Mouse (Mus musculus) frontal cortex, postnatal 36 days (tissue): Measurements from ENCODE around the gene Capza2.

Experiments used
- DNase-seq, 2 experiments: peaks; one replicate each; pipeline ENCODE4 v3.0.0; 2022; ENCODE audit warnings: low spot score in 2 of 2

Gene Capza2

DNA sequence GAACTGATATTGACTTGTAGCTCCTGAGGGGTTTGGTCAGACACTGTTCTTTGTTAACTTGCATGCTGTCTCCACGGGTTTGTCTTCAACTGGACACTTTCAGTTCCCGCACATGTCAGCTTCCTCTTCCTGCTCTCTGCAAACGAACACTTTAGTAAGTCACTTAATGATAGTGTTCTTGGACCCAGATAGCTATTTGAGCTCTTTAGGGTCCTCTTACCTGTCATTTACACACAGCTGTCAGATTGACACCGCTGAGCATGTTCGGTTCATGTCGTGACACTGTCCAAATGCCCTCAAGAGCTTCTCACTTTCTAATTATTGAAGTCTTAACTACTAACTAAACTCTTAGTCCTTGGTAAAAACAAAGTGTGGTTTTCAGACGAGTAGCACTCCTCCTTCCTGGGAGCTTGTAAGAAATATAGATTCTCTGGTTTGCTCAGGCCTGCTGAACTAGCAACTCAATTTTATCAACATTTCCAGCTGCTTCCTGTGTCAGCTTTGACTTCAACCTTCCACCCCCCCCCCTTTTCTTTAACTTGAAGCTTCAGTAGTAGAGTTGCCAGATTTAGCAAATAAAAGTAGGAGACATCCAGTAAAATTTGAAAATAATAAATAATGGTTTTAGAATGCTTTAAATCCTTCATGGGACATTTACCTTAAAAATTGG, at the start of gene Capza2:
Gene Capza2, plus strand, starts transcription at position 620 of the 670 bp plus-strand sequence.
- no peak for DNase-seq

- DNase-seq = peak; percentile 85 to 86
These were observed 46.7 kb upstream of the Capza2 start for GRCm38 (mm10) chr6:17589049-17589952.

- no peak for DNase-seq
These were observed 45.9 kb upstream of the Capza2 start for GRCm38 (mm10) chr6:17589953-17590627.

DNA sequence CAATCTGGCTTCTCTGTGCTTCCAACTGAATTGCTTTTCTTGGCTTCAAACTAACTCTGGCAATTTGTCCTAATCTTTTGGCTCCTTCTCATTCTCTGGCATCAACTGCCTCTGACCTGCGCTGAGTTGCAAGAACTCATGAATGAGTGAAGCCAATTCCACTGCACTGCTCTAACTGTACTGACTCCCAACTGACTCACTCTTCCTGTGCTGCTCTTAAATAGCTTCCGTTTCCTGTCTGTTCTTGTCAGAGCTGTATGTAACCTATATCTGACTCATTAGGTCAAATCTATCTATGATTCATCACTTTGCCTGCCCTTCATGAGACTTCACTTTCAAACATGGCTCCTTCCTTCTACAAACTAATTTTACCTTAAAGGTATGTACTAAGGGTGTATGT, 42.1 kb upstream of the Capza2 start:
- DNase-seq = no peak

DNA sequence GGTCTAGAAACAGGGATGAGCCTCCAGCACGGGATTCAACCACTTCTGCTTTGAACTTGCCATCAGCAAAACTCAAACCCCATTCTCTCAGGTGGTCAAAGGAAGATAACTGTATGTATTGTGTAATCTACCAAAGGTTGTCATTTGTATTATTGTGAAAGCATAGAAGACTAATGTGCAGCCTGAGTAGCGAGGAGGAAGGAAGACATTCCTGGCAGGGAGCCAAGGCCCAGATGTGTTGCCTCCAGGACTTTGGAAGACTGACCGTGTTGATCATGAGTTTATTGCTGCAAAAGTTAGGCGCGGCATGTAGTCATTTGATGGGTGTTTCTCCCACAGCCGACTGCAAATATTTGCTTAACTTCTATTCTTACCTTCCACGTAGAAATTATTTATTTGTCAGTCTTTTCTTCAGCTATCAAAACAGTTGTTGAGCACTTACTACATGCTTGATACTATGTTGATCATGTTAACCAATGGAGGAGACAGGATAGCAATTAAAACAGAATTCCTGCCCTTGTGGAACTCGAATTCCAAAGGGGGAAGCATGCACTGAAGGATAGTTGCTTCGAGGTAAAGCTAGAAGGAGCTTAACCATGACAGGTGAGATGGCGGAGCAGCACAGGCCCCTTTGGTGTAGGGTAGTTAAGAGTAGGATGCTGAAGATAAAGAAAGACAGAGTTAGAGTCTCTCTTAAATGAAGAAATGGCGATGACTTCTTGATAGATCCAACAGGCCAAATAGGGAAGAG, 40.1 kb upstream of the Capza2 start:
- no peak for DNase-seq

GRCm38 (mm10) chr6:17599373-17599772, 36.7 kb upstream of the Capza2 start:
- no peak for DNase-seq

- DNase-seq = no peak
These were observed 34.5 kb upstream of the Capza2 start for GRCm38 (mm10) chr6:17601526-17601925.

DNA sequence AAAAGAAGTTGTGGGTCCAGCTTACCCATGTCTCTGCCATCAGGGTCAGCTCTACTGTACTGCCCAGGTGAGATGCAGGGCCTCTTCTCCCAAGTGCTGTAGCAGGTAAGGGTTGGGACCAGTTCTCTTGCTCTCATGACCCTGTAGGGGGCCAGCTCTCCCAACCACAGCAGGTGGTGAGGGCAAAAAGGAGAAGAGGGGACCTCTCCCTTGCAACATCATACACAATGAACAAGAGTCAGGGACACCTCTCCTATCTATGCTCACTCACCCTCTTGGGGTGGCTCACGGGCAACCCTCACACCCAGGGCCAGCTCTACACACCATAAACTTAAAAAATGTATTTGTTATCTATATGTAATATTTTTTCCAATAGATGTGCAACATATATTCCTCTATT, 29.1 kb upstream of the Capza2 start:
- no peak for DNase-seq

DNA sequence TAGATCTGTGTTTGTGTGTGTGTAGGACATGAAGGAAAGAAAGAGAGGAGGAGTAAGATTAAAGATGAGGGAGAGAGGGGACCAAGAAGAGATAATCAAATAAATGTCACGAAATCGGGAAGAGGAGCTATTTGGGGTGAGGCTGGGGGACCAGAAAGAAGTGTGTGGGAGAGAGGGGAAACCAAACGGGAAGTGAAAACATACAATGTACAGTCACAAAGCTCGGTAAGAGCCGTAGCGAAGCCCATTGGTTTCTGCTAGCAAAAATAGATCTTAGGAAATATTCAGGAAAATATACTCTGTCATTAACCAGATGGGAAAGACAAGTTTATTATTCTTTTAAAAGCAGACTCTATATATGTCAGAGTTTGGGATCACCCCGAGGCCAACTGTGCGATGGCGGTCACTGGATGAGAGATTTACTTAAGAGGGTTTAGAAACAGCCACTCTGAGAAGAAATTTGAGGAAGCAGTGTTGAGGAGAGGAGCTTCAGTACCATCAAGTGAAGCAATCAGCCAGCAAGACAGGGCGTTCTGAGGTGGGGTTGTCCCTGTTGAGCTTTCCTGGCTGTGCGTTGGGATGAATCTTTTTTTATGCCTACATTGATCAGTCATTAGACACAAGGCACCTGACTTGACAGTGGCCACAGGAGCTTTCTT, 24.6 kb upstream of the Capza2 start:
- DNase-seq = no peak

DNA sequence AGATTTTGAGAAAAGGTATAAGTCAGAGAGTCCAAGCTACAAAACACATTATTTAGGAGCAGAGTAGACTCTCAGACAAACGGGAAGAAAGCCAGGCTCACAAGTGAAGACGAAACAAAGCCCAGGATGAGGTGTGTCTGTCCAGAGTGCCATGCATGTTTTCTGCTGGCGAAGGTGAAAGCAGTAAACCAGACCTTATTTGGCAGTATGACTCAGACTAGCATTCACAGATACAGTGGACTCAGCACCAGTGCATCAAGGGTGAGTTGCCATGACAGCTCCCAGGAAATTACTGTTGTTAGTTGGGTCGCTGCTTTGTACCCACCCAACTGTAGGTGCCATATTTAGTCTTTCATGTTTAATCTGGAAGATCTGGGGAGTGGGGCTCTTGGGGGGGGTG, 23.4 kb upstream of the Capza2 start:
- DNase-seq = no peak

- peak in 1 of 2 experiments; percentile 15 for DNase-seq
These were observed 15.2 kb upstream of the Capza2 start for GRCm38 (mm10) chr6:17620823-17621222.

DNA sequence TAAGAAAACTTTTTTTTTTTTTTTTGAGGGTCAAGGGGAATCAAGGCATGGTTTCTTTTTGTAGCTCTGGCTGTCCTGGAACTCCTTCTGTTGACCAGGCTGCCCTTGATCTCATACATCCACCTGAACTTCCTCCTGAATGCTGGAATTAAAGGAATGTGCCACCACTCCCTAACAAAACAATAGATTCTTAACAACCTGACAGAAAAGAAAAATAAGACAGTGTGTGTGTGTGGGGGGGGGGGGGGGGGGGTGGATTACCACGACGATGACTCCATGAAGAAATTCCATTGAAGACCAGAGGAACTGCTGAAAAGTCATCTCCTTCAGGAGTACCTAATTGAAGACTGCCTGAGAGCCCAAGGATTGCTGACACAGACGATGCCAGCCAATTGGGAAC, 14.6 kb upstream of the Capza2 start:
- DNase-seq = no peak

- DNase-seq = peak; percentile 39 to 54
These were observed 7.2 kb upstream of the Capza2 start for GRCm38 (mm10) chr6:17628701-17629455.

DNA sequence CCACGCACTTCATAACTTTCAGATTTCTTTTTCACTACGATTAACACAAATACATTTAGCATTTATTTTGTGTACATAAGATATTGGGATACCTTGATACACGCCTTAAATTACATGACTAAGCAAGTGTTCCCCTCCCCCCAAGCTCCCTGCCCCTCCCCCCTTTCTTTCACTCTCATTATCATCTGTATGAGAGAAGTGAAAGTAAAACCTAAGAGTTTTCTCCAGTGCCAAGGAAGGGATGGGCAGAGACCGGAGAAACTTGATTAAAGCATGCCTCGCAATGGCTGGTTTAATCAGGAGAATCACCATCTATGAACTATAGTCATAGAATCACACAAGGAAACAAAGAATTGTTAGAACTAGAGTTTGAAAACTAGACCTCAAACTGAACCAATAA, 6.3 kb upstream of the Capza2 start:
- no peak for DNase-seq

DNA sequence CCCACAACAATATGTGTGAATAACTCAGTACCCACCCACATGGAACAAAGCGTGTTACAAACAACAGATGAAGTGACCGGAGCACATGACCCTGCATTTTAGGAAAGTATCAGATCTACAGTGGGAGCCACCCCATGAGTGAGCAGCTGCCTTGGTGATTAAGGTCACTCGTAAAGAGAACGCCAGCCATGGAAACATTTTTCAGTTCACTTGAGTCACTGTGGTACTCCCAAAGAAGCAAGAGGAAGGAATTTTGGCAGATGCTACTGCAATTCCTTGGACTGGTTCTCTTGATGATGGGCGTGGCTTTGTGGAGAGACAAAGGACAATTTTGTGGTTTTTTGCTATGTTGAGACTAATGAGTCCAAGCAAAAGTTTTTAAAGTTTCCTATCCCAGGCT, 4.4 kb upstream of the Capza2 start:
- DNase-seq = no peak

GRCm38 (mm10) chr6:17633819-17634218, 2.2 kb upstream of the Capza2 start:
- no peak for DNase-seq

DNA sequence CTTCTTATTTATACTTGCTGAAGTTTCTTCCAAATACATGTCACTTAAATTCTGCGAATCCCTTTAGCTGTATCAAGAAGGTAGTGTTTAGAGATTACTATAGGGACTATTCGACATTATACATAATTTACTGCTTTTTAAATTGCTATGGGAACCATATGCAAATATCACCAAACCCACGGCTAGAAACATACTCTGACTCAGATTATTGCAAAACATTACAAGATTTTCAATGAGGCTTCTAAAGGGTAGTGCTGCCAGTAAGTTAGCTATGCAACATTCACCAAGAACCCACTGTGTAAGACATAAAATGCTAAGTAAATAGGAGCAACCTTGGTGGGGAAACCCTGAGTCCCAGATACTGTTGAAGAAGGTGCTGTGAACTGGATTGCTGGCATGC, 1.0 kb upstream of the Capza2 start:
- DNase-seq = no peak

DNA sequence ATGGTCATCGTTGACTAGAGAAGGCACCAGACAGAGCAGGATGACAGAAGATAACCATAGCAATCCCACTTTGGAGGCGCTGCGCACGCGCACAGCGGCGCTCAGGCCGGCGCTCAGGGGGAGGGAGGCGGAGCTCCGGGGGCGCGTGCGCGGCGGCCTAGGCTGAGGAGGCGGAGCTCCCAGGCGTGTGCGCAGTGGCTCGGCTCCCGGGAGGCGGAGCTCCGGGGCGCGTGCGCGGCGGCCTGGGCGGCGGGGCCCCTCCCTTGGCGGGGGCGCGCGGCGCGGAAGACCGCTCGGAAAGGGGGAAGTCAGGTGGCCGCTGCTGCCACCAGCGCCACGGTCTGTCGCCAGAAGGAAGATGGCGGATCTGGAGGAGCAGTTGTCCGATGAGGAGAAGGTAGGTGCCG, 733 bp downstream of the Capza2 start:
- DNase-seq = peak; percentile 93 to 95

- peak; percentile 38 to 47 for DNase-seq
These were observed 1.5 kb downstream of the Capza2 start for GRCm38 (mm10) chr6:17637205-17638203.
